Mouse (Mus musculus) thymus, adult 2 months (tissue): ENCODE data around the gene Ttc26. TPM values are rescaled to one million over a fixed set of nuclear protein-coding genes. Genes with fewer than 3 reads are reported as not detected.

Experiments used
- DNase-seq: peaks from one replicate; pipeline ENCODE4 v3.0.0; 2021
- H3K27ac ChIP-seq: fragments of 200-500 bp; 2 replicates; pipeline ENCODE4 v1.5.1; 2012; ENCODE audit warnings: low read length, control low read depth; ENCODE audit not compliant: control insufficient read depth, insufficient read depth
- H3K27me3 ChIP-seq: fragments of 200-500 bp; 2 replicates; pipeline ENCODE4 v1.6.1; 2012; ENCODE audit warnings: mild to moderate bottlenecking, low read length, moderate library complexity, mixed read lengths; ENCODE audit not compliant: control insufficient read depth, insufficient read depth
- H3K36me3 ChIP-seq: fragments of 200-500 bp; 2 replicates; pipeline ENCODE4 v1.6.1; 2012; ENCODE audit warnings: mild to moderate bottlenecking, low read length, moderate library complexity; ENCODE audit not compliant: control insufficient read depth, insufficient read depth
- H3K4me1 ChIP-seq: fragments of 200-500 bp; replicated peaks from 2 replicates; pipeline ENCODE4 v1.6.1; 2012; ENCODE audit warnings: low read length; ENCODE audit not compliant: control insufficient read depth, insufficient read depth
- H3K4me3 ChIP-seq: fragments of 200-500 bp; 2 replicates; pipeline ENCODE4 v1.5.1; 2012; ENCODE audit warnings: mild to moderate bottlenecking, low read length, control low read depth, moderate library complexity; ENCODE audit not compliant: control insufficient read depth, insufficient read depth
- CTCF ChIP-seq: fragments of 200-500 bp; IDR thresholded peaks from 2 replicates; pipeline ENCODE4 v1.5.1; 2012; ENCODE audit warnings: mild to moderate bottlenecking, control low read depth, low read length, moderate library complexity, borderline replicate concordance; ENCODE audit not compliant: control insufficient read depth, poor library complexity, insufficient read depth; ENCODE audit errors: extremely low read depth
- POLR2A ChIP-seq: fragments of 200-500 bp; IDR thresholded peaks from 2 replicates; pipeline ENCODE4 v1.6.1; 2012; ENCODE audit warnings: mild to moderate bottlenecking, low read length, control low read depth, moderate library complexity; ENCODE audit not compliant: control insufficient read depth, poor library complexity, insufficient read depth; ENCODE audit errors: extremely low read depth
- WGBS: fragments of 180-500 bp; shearing (Covaris S2); methylation state at CpG from one replicate; pipeline ENCODE4 v1.1.7; 2018; 5-methylcytosine and 5-hydroxymethylcytosine counted together
- polyA plus RNA-seq: library from polyadenylated mRNA; depleted of rRNA; stranded (reverse); fragments of >200 nt; gene quantifications from 2 replicates; pipeline ENCODE4 v1.2.3, GENCODE M21; 2012

Ttc26 gene
- polyA plus RNA-seq, 1 experiment: 0.44 TPM

DNA sequence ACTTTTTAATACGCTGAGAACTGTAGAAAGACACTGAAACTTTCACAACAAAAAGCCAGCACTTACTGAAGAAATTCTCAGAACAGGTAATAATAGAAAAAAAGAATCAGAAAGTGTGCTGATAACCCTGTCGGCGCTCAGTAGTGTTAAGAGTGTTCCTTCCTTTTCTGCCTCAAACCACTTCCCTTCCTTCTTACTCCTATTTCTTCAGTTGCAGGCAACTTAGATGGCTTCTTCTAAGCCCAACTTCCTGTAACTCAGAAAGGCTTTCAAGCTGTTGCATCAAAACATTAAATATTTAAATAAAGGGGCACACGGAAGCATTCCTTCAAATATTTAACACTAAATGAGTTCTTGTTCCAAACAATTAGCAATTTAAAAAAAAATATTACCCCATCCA is 29.3 kb upstream of the Ttc26 start:
- H3K36me3 ChIP-seq: no peaks in the 10 kb centered on the region
- H3K27me3 ChIP-seq: no peaks in the 10 kb centered on the region
- H3K4me3 ChIP-seq: no peak overlapping the region
- DNase-seq: no peak
- WGBS: 8% methylated on average over 4 of the region's 4 CpGs
- TF ChIP-seq CTCF: no peak
- no peak for TF ChIP-seq POLR2A
- no peak overlapping the region; the same call in 1 of the 2 replicates for H3K27ac ChIP-seq
- peaks cover 17% of the 10 kb centered on the region for H3K4me1 ChIP-seq

GRCm38 (mm10) chr6:38352451-38352850 is 28.8 kb upstream of the Ttc26 start:
- Histone ChIP-seq H3K27ac (peak overlapping the region; percentile 45), H3K36me3 (no peaks in the 10 kb centered on the region), H3K4me3 (peak overlapping the region; percentile 50), H3K4me1 (peaks cover 17% of the 10 kb centered on the region), H3K27me3 (no peaks in the 10 kb centered on the region)
- peak; percentile 22 for DNase-seq
- no peak for TF ChIP-seq POLR2A
- TF ChIP-seq CTCF: no peak
- WGBS: 6% methylated on average over 10 of the region's 10 CpGs

GRCm38 (mm10) chr6:38353181-38353580 is 28.1 kb upstream of the Ttc26 start:
- TF ChIP-seq POLR2A (no peak), CTCF (no peak)
- WGBS: 2% methylated on average over 13 of the region's 13 CpGs
- Histone ChIP-seq H3K36me3 (no peaks in the 10 kb centered on the region), H3K4me1 (peaks cover 14% of the 10 kb centered on the region), H3K27me3 (no peaks in the 10 kb centered on the region), H3K27ac (peak overlapping the region; percentile 45), H3K4me3 (peak overlapping the region; percentile 65)
- no peak for DNase-seq

- H3K27ac ChIP-seq: peak within 1 kb of the TSS; percentile 90
- TF ChIP-seq POLR2A (peak; percentile 94), CTCF (0 out of 2 replicates have a peak, but pooled peaks have one; percentile 13)
- H3K4me3 ChIP-seq: peak within 1 kb of the TSS; percentile 65
- DNase-seq: peak; percentile 88
- WGBS: under 1% methylated on average over 87 of the region's 87 CpGs
- peaks cover 13% of the 10 kb centered on the region for H3K4me1 ChIP-seq
- no peaks in the 10 kb centered on the region for H3K36me3 ChIP-seq
- no peaks in the 10 kb centered on the region for H3K27me3 ChIP-seq
These were observed 27.2 kb upstream of the Ttc26 start, which contains the start of gene Zc3hav1 for GRCm38 (mm10) chr6:38353811-38354722. Zc3hav1 (minus strand) TSS chr6:38354603.

DNA sequence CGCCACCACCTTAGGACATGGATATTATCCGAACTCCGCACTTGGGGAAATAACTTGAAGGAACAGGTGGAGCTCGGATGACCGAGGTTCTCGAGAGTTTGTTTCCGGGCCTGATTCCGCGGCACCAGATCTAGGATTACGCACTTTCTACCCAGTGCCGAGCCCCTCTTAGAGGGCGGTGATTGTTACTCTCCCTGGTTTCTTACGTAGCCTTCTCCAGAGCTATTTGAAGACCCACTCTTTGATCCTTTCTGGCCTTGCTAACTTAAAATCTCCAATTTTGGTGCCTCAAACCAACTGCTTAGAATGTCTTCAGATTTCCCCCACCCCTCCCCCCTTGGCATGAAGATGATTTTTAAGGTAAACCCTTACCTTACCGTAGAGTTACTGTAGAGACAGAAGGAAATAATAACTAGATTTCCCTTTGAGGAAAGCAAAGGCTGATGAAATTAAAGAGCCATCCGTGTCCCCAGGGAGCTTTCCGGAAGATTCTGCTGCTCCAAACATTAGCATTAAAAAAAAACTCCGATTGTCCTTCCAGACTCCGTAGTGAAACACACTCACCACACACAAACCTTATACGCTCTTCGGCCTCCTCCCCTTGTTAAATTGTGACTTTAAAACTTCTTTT is 26.4 kb upstream of the Ttc26 start:
- H3K27ac ChIP-seq: peak overlapping the region; percentile 90
- peak overlapping the region; percentile 65 for H3K4me3 ChIP-seq
- no peak for TF ChIP-seq POLR2A
- no peak for TF ChIP-seq CTCF
- no peaks in the 10 kb centered on the region for H3K36me3 ChIP-seq
- no peaks in the 10 kb centered on the region for H3K27me3 ChIP-seq
- WGBS: 6% methylated on average over 20 of the region's 20 CpGs
- peaks cover 15% of the 10 kb centered on the region for H3K4me1 ChIP-seq
- no peak for DNase-seq

DNA sequence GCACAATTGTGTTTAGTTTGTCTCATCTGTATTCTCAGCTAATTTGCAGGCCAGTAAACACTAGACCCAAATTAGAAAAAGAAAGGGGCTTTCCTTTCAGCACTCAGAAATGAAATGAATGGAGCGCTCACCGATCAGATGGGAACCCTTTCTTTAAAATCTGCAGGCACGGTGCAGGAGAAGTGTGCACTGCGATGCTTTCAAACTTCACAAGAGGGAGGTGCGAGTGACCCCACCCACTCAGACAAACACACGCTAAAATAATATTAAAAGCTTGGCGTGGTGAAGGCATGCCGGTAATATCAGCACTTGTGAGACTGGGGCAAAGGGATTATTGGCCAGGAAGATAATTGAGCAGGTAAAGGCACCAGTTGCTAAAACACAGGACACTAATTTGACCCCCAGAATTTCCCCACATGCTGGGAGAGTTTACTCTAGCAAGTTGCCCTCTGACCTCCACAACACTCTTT is 25.9 kb upstream of the Ttc26 start:
- TF ChIP-seq POLR2A (no peak), CTCF (no peak)
- 28% methylated on average over 8 of the region's 8 CpGs for WGBS
- Histone ChIP-seq H3K4me1 (peaks cover 21% of the 10 kb centered on the region), H3K4me3 (0 out of 2 replicates have a peak overlapping the region, but pooled peaks have one; percentile 10), H3K27ac (no peak overlapping the region; the same call in 1 of the 2 replicates), H3K27me3 (no peaks in the 10 kb centered on the region), H3K36me3 (no peaks in the 10 kb centered on the region)
- DNase-seq: no peak
